Mouse (Mus musculus): ENCODE data around the gene Whamm.

DNA sequence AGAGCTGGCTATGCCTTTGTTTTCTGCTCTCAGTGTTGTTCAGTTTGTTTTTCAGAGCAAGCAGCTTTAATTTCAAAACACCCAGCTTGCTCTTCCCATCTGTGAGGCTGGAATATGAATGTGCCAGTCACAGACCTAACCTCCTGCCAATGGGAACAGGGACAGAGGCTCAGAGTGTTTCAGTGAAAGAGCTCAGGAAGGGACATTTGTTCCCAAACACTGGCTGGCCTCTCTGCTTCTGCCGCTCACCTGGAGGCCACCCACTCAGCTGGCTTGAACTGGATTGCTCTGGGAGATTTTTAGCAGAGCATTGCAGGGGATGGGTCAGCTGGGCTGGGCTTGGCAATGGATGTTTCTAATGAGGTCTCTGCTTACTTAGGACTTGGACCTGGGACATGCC, 30.1 kb upstream of the Whamm start:
- TF ChIP-seq CTCF (IDR thresholded peaks at IDR 0.05; ENCODE audit: low read depth, low read length) (no peak), POLR2A (IDR thresholded peaks at IDR 0.05; ENCODE audit: borderline replicate concordance, low read depth, low read length) (no peak)

Measured in bone marrow macrophage, adult 2 months (primary cell).